Mouse (Mus musculus) cerebellum, postnatal 25 days (tissue): Measurements from ENCODE around the gene Hoxa6.

ENCODE experiments used
- DNase-seq, 2 experiments: peaks; one replicate each; pipeline ENCODE4 v3.0.0; 2021; ENCODE audit warnings: mixed read lengths in 2 of 2

Hoxa6 gene

DNA sequence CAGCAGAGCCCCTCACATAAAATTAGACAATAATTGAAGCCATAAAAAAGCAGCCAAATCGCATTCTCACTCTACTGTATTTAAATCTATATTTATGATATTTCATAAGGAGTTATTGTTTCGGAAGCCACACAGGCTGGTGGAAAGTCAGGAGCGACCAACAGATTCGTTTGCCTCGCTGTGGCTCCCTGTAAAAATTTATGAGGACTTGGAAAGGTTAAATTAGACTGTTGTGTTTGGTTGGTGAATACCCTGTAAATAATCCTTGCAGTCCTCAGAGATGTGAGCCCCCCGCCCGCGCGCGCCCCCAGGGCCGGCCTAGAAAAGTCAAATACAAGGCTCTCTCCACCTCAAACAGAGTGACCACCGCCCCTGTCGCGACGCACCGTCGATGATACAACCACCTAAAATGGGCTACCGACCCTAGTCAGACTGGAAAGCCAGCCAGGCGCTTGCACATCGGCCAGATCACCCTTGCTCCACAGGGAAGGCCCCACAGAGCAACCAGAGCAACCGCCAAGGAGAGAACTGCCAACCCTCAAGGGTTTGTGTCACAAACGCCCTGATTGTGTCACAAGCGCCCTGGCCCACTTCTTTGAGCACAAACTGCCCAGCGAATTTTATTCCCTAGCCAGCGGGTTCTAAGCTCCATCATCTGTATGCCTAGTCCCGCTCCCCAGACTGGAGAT, 18.2 kb upstream of the Hoxa6 start:
- DNase-seq = no peak

DNA sequence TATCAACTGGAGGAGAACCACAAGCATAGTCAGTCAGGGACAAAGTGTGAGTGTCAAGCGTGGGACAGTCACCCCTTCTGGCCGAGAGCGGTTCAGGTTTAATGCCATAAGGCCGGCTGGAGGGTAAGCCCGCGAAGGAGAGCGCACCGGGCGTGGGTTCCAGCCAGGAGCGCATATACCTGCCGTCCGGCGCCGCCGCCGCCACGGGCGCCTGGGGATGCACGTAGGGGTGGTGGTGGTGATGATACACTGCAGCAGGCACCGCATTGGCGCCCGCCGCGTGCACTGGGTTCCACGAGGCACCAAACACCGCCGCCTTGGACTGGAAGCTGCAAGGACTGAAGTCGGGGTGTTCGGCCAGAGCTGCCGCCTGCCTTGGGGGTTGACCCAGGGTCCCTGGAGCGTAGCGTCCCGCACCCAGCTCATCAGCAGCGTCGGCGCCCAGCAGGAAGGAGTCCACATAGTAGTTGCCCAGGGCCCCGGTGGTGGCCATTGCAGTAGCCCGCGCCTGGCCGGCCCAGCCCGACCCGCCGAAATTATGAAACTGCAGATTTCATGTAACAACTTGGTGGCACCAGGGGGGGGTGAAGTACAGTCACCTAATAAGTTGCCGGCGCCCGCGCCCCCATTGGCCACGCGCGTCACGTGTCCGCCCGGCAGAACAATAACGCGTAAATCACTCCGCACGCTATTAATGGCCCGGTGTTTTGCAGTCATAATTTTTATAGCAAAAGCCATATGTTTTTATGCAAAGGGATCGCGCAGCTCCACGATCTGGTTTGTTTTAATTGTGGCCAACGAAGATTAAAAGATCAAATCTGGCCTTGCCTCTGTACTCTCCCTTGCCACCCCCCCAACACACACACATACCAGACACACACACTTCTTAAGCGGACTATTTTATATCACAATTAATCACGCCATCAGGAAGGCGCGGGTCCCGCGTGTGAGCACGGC, 17.4 kb upstream of the Hoxa6 start:
- no peak for DNase-seq

DNA sequence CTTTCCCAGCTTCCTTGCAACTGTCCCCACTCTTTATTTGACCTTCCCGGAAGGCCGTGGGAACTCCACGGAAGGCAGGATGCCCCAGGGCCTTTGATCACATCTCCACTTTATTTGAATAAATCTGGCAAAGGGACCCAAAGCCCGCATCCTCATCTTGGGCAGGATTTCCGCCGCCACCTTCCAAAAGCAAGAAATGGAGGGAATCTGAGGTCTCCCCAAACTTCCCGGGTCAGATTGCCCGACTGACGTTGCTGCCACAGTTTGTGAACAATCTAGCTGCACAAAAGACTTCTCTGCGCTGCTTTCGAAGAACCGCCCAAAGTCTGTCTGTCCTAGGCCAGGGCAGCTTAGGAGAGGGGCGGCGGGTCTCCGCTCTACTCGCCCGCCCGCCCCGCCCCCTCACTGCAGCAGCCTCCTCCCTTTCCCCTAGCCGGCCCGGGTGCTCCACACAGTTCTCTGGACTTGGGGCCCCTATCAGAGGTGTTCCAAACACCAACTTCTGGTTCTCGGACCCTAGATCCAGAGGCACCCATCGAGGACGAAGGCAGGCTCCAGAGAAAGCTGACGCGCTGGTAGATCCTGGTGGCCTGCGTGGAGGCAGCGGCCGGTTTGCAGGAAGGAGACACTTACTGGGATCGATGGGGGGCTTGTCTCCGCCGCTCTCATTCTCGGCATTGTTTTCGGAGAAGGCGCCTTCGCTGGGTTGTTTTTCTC, 16.5 kb upstream of the Hoxa6 start:
- no peak for DNase-seq

DNA sequence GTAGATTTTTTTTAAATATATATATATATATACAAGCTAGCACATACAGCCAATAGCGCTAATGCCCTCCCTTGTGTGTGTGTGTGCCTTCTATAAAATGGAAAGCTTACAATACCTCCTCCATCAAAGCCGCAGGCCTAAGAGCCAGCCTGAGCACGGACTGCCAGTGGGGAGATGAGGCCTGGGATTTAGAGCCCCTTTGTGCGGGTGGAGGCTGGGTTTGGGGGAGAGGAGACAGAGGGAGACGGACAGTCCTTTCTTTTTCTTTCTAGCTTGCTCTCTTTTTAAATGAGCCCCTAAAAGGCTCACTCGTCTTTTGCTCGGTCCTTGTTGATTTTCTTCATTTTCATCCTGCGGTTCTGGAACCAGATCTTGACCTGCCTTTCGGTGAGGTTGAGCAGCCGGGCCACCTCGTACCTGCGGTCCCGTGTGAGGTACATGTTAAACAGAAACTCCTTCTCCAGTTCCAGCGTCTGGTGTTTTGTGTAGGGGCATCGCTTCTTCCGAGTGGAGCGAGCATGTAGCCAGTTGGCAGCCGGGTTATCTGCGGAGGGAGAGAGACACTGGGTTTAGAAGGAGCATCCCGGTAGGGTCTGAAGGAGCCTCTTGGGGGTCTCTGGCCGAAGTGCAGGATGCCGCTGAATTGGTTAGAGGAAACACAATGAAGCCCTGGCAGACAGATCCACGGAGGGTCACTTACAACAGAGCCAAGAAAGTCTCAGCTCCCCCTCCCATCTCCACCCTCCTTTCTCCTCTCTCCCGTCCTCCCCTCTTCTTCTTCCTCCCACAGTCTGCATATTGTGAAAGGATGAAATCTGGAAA, 15.6 kb upstream of the Hoxa6 start:
- DNase-seq = no peak

DNA sequence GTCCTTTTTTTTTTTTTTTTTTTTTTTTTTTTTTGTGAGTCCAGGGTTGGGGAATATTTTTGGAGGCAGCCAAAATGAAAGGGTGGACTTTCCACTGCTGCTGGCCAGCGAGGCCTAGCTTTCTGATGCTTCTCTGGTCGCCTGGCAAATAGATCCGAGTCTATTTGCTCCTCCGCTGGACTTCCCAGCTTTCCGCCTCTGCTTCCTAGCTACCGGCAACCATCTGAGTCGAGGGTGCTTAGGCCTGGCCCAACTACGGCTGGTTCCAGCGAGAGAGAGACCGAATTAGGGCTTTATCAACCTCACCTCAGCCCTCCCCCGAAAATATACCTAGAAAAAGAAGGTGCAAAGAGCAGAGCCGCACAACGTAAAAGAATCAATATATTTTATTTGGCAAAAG, 14.2 kb upstream of the Hoxa6 start:
- no peak for DNase-seq

DNA sequence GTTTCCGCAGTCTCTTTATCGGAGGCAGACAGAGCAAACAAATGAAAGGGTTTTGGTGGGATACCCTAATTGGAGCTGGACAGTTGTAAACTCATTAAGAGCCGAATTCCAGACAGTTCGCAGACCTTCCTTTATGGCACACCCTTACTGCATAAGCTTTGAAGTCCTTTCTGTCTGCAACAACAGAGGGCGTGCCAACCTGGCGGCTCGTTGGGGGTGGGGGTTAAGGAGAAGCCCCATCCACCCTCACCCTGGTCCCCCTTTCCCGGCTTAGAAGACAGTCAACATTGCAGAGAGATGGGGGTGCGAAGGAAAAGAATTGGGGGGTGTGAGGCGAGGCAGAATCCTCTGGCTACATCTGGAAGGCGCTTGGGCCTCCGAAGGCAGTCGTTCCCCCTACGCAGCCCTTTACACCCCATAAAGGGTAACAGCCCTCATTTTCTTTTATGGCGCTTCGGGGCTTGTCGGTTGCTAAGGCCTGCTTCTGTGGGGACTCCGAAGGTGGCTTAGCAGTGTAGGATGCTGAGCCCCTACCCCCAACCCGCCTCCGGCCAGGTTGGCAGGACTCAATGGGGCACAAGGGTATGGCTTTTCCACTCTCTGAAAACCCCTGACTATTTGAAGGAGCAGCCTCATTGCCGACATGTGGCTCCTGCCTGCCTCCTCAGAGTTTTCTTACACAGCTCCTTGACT, 13.6 kb upstream of the Hoxa6 start:
- DNase-seq = no peak

DNA sequence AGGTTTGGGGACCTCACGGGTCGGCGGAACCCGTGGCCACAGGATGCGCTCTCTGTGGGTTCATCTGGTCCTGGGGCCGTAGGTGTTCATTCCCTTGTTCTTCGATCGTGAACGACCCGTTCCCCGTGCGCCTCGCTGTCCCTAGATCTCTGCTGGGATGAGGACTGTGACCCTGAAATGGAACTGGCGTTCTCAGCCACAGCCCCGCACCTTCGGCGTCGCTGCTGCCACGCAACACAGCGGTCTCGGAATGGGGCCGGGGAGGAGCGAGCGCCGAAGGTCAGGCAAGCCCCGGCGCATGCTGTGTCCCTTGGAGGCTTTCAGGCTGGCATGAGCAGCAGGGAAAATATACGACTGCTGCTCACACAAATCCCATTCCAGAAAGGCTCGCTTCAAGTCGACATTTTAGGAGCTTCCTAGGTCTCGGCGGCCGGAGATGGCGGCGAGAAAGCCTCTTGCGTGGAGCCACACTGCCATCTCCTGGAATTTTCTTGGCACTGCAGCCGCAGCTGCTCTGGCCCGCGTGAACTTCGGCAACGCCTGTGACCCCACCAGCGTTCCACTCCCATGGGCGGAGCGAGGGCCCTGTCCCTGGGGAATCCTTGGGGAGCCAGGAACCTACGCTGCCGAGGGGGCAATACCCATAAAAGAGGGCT, 12.9 kb upstream of the Hoxa6 start, which contains the start of gene Hoxa7:
Gene Hoxa7 (minus strand): TSS at position 518 of the 656 bp plus-strand sequence.
- DNase-seq = peak; percentile 89 to 90

DNA sequence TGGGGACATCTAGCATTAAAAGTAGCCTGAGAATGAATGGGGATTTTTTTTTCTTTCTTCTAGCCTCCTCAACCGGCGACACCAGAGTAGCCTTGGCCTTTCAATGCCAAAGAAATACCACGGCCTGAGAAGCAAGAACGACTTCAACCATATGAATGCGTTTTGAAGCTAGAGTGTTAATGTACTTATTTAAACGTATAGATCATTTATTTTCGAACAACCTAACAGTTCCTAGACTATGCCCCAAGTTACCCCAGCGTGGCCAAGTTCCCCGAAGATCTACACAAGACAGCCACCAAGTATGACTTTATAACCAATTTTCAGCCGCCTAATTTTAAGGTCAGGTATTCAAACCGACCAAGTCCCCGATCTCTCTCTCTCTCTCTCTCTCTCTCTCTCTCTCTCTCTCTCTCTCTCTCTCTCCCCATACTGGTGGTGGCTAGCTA, 12.4 kb upstream of the Hoxa6 start:
- DNase-seq = no peak

DNA sequence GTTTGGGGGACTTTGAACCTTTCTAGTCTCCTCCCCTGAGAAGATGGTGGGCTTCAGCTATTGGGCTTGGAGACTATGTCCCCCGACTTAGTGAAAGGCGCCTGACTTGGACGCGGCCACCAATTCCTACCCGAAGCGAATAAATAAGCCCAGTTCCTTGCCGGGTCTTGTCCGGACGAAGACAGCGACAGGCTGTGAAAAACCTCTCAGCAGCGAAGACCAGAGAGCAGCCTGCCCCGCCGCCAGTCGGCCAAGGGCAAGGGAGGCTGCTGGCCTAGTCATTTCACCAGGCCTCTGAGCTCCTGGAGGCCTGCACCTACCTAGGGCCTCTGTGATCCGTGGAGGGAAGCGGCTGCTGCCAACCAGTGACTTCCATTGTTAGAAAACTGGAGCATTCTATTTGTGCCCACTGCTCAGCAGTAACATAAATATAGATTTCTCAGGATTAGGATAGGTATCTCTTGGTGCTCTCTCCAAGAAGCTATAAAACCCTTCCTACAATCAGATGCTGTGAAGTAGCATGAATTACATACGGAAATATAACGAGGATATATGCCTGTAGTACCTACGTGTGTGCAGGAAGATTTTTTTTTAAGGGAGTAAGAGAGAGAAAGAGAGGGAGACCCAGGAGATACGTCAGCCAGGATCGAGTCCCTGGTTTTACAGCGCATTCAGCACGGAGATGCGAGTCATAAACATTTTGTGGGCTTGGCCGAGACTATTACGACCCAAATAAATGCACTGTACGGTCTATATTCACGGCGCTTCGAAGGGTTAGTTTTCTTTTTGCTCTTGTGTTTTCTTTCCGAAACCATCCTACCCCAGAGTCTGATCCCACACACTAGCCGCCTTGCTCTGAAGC, 11.7 kb upstream of the Hoxa6 start:
- DNase-seq = no peak

DNA sequence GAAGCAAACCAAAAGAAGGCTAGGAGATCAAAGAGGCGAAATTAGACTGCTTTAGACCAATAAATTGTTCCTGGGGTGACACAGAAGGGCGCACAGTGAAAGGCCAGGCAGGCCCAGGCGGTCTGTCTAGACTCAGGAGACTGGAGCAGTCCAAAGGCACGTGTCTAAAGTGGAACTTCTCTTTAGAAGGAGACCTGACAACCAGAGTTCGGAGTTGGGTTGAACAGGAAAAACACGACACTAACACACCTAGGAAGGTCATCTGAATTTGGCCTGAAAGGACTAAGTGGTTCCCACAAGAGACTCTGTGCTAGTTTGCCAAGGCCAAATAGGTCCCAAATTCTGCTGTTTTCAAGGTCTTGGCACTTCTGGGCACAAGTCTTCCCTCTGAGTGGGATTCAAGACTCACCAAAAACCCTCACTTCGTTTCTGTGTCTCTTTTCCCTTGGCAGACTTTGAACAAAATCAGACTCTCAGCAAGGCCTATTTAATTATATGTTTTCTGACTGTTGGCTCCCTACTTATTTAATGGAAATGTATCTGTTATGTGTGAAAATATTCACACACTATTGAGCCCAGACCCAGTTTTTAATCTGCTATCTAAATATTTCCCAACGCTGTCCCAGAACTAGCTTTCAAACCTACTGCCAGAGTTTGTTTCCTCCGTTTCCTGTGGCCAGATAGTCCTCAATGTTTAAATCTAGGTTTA, 10.9 kb upstream of the Hoxa6 start:
- DNase-seq = no peak

DNA sequence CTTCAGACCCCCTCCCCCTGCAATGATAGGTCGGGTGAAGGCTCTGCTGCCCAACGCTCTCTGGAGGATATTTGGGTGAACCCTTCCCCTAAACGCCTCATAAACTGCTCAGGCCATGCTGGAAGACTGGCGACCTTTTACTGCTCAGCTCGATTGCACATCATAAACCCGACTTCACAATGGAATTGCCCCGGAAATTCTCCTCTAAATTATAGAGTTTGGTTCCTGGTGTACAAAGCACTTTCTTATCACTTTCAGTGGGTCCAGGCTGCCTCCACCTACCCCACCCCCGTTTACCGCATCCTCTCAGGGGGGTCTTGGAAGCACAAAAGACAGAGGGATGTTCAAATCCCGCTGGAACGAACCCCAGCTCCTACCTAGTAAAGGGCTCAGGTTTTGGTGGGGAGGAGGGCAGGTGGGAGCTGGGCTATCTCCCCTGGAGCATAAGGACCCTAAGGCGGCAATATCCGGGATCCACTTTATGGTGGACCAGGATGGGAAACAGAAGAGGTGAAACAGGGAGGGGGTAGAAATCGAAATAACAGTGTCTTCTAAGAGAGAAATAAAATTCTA, 10.2 kb upstream of the Hoxa6 start:
- no peak for DNase-seq

DNA sequence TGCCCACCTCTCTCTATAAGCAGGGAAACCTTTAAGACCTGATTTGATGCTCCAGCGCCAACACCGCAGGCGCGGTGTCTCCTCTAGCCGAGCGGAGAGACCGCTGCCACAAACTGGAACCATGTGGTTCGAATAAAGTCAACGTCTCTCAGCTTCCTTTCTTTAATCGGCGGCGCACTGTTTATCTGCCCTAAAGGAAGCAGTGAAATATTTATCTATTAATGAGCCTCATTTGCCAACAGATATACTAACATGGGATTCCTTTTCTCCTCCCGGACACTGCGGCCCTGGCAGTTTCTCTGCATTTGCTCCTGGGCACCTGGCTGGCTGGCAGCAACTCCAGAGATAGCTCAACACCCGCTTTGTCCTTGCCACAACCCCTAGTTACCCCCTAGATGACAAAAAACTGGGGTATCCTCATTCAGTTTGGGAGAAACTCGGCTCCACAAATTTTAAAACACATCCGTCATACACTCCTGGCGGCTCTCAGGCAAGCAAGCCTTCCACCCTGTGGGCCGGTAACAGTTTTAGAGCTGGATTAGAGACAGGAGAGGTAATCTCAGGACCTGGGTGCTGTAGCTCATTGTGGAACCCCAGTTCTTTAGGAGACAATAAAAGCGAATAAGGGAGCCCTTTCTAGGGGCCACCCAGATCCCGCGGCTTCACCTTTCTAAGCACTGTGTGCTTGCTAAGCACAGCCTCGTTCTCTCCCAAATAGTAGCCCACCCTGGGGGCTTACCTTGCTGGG, 9.5 kb upstream of the Hoxa6 start:
- no peak for DNase-seq

DNA sequence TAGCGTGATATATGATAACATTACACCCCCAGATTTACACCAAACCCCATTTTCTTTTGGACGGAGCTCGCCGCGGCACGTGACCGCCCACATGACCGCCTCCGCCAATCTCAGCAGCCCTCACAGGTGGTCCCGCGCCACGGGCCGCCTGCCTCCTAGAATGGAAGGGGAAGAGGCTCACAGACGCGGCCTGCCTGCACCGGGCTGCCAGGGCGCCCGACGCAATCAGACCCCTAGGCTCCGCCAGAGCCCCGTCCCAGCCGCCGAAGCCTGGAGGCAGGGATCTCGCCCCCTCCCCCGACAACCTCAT, 8.9 kb upstream of the Hoxa6 start:
- DNase-seq = no peak

DNA sequence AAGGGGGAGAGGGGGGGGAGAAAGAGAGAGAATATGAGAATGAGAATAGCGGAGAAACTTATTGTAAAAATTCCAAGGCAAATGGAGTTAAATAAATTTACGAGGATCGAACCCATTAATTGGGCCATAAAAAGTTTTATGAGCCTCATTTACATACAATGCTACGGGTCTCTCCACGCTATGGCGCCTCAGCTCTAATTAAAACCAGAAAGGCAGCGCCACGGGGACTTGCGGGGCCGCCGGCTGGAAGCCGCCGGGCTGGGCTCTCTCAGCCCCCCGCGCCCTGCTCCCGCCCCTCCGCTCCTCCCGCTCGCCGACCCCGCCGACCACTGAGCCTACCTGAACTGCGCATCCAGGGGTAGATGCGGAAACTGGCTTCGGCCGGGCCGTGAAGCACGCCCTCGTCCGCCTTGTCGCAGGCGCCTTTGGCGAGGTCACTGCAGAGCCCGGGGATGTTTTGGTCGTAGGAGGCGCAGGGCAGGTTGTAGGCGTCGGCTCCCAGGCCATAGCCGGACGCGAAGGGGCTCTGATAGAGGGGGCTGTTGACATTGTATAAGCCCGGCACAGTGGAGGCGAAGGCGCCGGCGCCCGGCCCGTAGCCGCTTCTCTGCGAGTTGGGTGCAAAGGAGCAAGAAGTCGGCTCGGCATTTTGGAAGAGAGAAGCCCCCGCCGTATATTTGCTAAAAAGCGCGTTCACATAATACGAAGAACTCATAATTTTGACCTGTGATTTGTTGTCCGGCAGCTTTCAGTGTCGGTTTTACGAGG, 8.4 kb upstream of the Hoxa6 start:
- no peak for DNase-seq

DNA sequence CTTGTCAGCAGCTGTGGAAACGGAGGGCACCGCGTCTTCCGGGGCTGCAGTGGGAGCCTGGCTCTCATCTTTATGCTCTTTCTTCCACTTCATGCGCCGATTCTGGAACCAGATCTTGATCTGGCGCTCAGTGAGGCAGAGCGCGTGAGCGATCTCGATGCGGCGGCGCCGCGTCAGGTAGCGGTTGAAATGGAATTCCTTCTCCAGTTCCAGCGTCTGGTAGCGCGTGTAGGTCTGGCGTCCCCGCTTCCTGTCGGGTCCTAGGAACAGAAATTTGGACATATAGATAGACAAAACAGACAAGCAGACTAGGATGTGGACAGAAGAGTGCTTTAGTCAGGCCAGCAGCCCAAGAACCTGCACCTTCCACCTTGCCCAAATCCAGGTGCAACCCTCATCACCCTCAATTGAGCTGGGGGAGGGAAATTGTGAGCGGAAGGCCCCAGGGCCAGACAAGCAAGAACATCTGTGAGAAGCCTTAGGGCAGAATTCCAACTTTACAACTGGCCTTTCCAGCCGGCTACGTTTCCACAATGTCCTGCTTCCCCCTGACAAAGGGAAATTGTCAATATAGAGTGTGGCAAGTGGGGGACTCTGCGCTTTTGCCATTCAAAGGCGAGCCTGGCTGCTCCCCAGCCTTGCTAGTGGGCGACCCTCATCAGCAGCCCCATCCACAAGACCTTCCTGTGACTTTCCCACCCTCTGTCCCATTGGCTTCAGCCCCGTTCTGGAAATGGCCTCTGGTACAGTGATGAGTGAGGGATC, 7.4 kb upstream of the Hoxa6 start:
- DNase-seq = no peak

DNA sequence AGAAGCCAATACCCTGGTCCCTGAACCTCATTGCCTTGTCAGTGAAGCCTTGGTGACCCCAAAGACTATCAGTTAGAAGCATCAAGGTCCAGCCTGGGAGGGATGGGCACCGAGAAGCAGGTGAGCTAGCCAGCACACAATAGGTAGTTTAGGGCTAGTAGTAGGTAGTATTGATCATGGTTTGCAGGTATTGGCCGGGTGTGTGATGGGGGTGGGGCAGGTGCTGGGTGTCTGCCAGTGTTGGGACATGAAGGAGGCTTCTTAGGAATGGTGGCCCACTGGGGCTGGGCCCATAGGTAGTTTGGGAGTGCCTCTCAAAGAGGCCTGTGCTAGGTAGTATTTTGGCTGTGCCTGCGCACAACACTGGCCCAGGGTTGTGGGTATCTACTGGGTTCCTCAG, 6.5 kb upstream of the Hoxa6 start:
- DNase-seq = no peak

DNA sequence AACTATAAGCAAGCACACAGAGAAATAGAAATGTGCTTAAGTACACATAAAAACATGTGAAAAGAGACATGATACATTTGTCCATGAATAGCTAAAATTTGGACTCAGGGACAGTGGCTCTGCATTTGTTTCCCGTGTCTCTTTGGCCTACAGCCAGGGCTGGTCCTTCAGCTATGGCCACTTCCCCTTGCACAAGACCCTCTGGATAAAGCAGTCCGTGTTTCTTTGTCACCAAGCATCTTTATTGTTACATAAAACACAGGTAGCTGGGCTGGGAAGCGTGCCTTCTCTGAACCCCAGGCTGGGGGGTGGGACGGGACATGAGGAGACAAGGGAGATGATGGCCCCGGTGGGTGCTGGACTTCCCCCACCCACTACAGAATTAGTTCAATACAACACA, 5.7 kb upstream of the Hoxa6 start:
- no peak for DNase-seq
